Mouse (Mus musculus) neural tube, embryonic 12.5 days (tissue): Measurements from ENCODE around the gene Camta1. TPM values are rescaled to one million over a fixed set of nuclear protein-coding genes. Genes with fewer than 3 reads are reported as not detected.
A peak's percentile ranks its signal among the peaks of the same experiment; 100 is the strongest.

Source experiments
- ATAC-seq: fragments of 200-750 bp; cut with Nextera tagmentation; 2 replicates; pipeline ENCODE4 v1.8.0; 2017; ENCODE audit warnings: low read depth, mild to moderate bottlenecking, moderate TSS enrichment, moderate library complexity; ENCODE audit not compliant: low FRiP score
- H3K27ac ChIP-seq: fragments of 300-500 bp; sonication (generic); 2 replicates; pipeline ENCODE4 v1.5.1; 2016
- H3K27me3 ChIP-seq: fragments of 300-500 bp; sonication (generic); replicated peaks from 2 replicates; pipeline ENCODE4 v1.6.1; 2016; ENCODE audit warnings: mild to moderate bottlenecking
- H3K36me3 ChIP-seq: fragments of 300-500 bp; sonication (generic); 2 replicates; pipeline ENCODE4 v1.6.1; 2016; ENCODE audit warnings: mild to moderate bottlenecking
- H3K4me1 ChIP-seq: fragments of 300-500 bp; sonication (generic); 2 replicates; pipeline ENCODE4 v1.6.1; 2016
- H3K4me2 ChIP-seq: fragments of 300-500 bp; sonication (generic); replicated peaks from 2 replicates; pipeline ENCODE4 v1.6.1; 2016; ENCODE audit warnings: mild to moderate bottlenecking
- H3K4me3 ChIP-seq: fragments of 300-500 bp; sonication (generic); 2 replicates; pipeline ENCODE4 v1.5.1; 2016
- H3K9ac ChIP-seq: fragments of 300-500 bp; sonication (generic); 2 replicates; pipeline ENCODE4 v1.6.1; 2016; ENCODE audit warnings: mild to moderate bottlenecking
- H3K9me3 ChIP-seq: fragments of 300-500 bp; sonication (generic); 2 replicates; pipeline ENCODE4 v1.6.1; 2016; ENCODE audit warnings: mild to moderate bottlenecking
- WGBS: fragments of 180-500 bp; shearing (Covaris S2); methylation state at CpG from one replicate; pipeline ENCODE4 v1.1.7; 2016; 5-methylcytosine and 5-hydroxymethylcytosine counted together
- polyA plus RNA-seq: library from polyadenylated mRNA; unstranded; fragments of >200 nt; fragmentation: Nextera tagmentation; extraction: Ambion mirVana; gene quantifications from 2 replicates; pipeline ENCODE4 v1.2.1, GENCODE M21; 2016

Camta1 gene
- polyA plus RNA-seq, 1 experiment from 2014 or later: 164 TPM

DNA sequence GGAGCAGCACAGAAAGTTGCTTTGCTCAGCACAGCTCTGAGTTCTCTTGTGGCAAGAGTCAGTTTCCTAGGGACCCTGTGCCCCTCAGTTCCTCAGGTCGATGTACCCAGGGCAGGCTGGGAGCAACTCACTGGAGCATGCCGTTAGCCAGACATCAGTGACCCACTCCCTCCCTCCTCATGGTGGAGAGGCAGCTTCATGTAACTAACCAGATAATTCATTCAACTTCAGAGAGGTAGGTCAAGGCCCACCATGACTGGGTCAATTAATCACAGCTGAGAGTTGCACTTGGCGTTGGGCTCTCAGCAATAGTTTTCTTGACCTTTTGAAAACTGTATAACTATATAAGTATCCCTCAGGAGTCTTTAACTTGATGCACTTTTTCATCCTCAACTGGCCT, 624.2 kb downstream of the Camta1 start:
- H3K4me3 ChIP-seq: no peak overlapping the region
- no peaks in the 10 kb centered on the region for H3K36me3 ChIP-seq
- H3K4me1 ChIP-seq: peaks cover 10% of the 10 kb centered on the region
- WGBS: 73% methylated on average over 3 of the region's 3 CpGs
- H3K4me2 ChIP-seq: no peak overlapping the region
- H3K9me3 ChIP-seq: peaks cover 5% of the 10 kb centered on the region
- H3K9ac ChIP-seq: no peak overlapping the region
- H3K27ac ChIP-seq: no peak overlapping the region
- ATAC-seq: no peak
- peaks cover 5% of the 10 kb centered on the region; the same call in 1 of the 2 replicates for H3K27me3 ChIP-seq

DNA sequence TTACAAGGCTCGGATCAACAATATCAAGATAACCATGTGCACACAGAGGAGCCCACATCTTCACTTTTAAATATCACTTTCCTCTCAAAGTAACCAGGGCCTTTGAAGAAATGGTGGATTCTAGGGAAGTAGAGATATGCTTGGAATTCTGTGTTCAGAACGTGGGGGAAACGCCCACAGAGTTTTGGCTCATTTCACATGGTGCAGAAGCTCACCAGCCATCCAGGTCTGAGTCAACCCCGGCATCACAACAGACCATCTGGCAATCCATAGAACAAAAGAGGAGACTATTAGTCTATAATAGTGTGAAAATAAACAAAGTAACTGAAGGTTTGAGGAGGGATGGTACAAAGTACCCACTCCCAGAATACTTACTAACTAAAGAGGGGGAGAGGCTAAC, 626.7 kb downstream of the Camta1 start:
- Histone ChIP-seq H3K9me3 (no peaks in the 10 kb centered on the region), H3K27me3 (no peaks in the 10 kb centered on the region), H3K4me1 (no peaks in the 10 kb centered on the region), H3K9ac (no peak overlapping the region), H3K27ac (no peak overlapping the region), H3K36me3 (no peaks in the 10 kb centered on the region), H3K4me2 (no peak overlapping the region), H3K4me3 (no peak overlapping the region)
- WGBS: 86% methylated on average over 4 of the region's 4 CpGs
- ATAC-seq: no peak

DNA sequence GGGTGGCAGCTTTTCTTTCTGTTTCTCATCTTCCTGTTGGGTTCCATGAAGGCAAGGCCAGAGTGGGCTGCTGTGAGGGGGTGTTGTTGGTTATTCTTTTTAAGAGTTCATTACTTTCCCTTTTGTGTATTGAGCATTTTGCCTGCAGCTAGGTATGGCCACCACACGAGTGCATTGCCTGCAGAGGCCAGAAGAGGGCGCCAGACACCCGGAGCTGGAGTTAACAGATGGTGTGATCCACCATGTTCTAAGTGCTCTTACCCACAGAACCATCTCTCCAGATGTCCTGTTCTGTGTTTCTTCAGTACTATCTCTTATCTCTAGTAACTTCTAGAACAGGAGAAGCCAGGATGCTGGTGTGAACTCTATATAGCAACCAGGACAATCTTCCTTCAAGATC, 629.6 kb downstream of the Camta1 start:
- Histone ChIP-seq H3K27ac (no peak overlapping the region), H3K9me3 (no peaks in the 10 kb centered on the region), H3K4me3 (no peak overlapping the region), H3K27me3 (no peaks in the 10 kb centered on the region), H3K4me1 (peaks cover 6% of the 10 kb centered on the region), H3K36me3 (no peaks in the 10 kb centered on the region), H3K4me2 (no peak overlapping the region), H3K9ac (no peak overlapping the region)
- no peak for ATAC-seq
- 78% methylated on average over 3 of the region's 3 CpGs for WGBS

DNA sequence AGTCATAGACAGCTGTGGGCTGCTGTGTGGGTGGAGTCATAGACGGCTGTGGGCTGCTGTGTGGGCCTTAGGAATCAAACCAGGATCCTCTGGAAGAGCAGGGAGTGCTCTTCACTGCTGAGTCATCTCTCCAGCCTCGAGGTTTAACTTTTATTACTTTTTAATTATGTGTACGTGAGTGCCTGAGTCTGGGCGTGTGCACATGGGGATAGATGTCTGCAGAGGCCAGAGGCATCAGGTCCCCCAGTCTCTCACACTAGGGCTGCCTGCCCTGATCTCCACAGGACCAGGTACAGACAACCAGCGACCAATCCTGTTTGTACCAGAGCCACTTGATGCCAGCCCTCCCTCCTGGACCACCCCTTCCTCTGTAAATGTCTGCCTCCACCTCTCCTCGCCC, 632.6 kb downstream of the Camta1 start:
- Histone ChIP-seq H3K27me3 (peaks cover 4% of the 10 kb centered on the region; the same call in 1 of the 2 replicates), H3K9ac (no peak overlapping the region), H3K4me1 (peaks cover 20% of the 10 kb centered on the region), H3K4me2 (no peak overlapping the region), H3K36me3 (no peaks in the 10 kb centered on the region), H3K27ac (no peak overlapping the region), H3K9me3 (no peaks in the 10 kb centered on the region), H3K4me3 (no peak overlapping the region)
- 58% methylated on average over 6 of the region's 6 CpGs for WGBS
- ATAC-seq: no peak

DNA sequence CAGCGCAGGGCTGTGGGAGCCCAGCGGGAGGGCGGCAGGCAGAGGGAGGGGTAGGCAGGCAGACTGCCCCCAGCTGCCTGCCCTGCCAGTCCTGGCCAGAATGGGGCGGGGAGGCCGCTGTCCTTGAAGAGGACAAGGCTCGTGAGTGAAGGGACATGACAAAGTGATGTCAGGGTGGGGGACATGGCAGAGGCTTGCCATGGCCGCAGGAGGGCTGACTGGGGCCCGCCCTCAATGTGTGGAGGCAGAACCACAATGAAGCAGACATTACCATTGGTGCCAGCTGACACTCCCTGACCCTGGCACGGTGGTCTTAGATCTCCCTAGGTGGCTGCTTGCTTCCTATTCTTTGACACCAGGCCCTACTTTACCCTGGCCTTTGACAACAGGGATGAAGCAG, 635.2 kb downstream of the Camta1 start:
- 8% methylated on average over 9 of the region's 9 CpGs for WGBS
- no peaks in the 10 kb centered on the region for H3K9me3 ChIP-seq
- H3K27me3 ChIP-seq: peaks cover 7% of the 10 kb centered on the region; the same call in 1 of the 2 replicates
- ATAC-seq: peak; percentile 38; the same call in 1 of the 2 replicates
- H3K27ac ChIP-seq: no peak overlapping the region
- H3K36me3 ChIP-seq: no peaks in the 10 kb centered on the region
- H3K4me1 ChIP-seq: peaks cover 29% of the 10 kb centered on the region
- no peak overlapping the region for H3K9ac ChIP-seq
- no peak overlapping the region for H3K4me3 ChIP-seq
- no peak overlapping the region for H3K4me2 ChIP-seq

DNA sequence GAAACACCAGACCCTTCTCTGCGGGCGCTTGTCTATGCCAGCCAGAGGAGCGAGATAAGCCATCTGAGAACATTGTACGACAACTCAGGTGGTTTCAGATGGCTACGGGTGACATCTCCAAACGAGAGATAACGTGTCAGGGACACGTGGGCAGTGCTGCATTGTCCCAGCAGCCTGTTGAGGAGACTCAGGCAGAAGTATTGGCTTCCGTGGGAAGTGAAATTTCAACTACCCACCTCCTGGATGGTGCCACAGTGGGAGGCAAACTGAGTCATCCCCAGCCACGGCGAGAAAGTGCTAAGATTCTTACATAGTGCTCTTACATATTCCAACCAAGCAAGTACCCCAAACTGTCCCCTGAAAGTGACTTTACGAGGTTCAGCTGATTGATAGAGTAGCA, 637.7 kb downstream of the Camta1 start:
- H3K4me2 ChIP-seq: no peak overlapping the region
- ATAC-seq: no peak
- no peak overlapping the region for H3K4me3 ChIP-seq
- H3K36me3 ChIP-seq: no peaks in the 10 kb centered on the region
- peaks cover 7% of the 10 kb centered on the region; the same call in 1 of the 2 replicates for H3K27me3 ChIP-seq
- H3K9me3 ChIP-seq: no peaks in the 10 kb centered on the region
- H3K4me1 ChIP-seq: peaks cover 29% of the 10 kb centered on the region
- H3K9ac ChIP-seq: no peak overlapping the region
- 84% methylated on average over 12 of the region's 12 CpGs for WGBS
- H3K27ac ChIP-seq: no peak overlapping the region

DNA sequence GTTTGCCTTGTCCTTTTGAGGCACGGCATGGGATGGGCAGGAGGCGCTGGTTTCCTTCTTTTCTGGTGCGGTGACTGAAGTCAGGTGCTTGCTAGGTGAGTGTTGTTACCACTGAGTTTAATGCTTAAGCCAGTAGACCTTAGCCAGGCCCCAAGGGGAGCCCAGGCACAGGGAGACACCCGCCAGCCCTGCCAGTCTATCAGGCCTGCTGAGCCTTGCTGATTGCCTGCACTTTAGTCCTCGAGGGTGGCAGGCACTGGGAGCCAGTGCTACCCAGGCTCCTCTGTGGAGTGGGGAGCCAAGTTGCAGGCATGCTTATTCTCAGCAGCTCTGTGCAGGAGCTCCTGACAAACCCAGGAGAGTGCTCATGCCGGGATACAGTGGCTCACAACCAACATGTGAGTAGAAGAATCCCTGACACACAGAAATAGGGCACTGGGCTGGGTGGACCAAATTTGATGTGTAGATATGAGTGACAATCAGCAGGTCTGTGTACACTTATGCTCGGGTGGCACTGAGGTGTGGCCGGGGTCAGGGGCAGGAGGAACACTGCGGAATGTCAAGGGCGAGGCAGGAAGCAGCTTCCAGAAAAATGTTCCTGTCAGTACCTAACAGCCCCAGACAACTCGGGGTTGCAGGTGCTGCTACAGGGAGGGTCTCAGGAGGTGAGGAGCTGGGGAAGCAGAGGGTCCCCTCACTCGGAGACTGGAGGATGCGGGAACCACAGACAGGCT, 638.2 kb downstream of the Camta1 start:
- Histone ChIP-seq H3K27me3 (peaks cover 8% of the 10 kb centered on the region; the same call in 1 of the 2 replicates), H3K4me3 (no peak overlapping the region), H3K4me1 (peaks cover 29% of the 10 kb centered on the region), H3K9me3 (no peaks in the 10 kb centered on the region), H3K4me2 (no peak overlapping the region), H3K9ac (no peak overlapping the region), H3K27ac (no peak overlapping the region), H3K36me3 (no peaks in the 10 kb centered on the region)
- ATAC-seq: no peak
- WGBS: 76% methylated on average over 13 of the region's 13 CpGs

DNA sequence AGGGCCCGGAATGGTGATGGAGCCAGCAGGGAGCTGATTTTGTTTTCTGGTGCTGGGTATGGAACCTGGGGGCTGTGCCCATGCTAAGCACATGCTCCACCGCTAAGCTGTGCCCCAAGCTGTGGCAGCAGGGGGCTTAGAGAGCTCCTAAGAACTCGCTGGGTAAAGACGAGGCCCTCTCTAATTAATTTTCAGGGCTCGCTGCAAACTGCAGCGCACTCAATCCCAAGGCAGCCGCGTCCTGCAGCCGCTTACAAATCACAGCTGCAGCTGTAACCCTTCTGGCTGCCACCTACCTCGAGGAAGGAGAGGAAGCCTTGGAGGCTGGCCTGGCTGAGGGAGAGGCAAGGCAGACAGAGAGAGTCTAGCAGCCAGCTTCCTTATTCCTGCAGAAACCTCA, 639.0 kb downstream of the Camta1 start:
- H3K27me3 ChIP-seq: peaks cover 10% of the 10 kb centered on the region; the same call in 1 of the 2 replicates
- H3K36me3 ChIP-seq: no peaks in the 10 kb centered on the region
- H3K9me3 ChIP-seq: no peaks in the 10 kb centered on the region
- H3K4me3 ChIP-seq: no peak overlapping the region
- no peak overlapping the region for H3K9ac ChIP-seq
- H3K27ac ChIP-seq: no peak overlapping the region
- H3K4me2 ChIP-seq: 0 out of 2 replicates have a peak overlapping the region, but pooled peaks have one; percentile 1
- peaks cover 29% of the 10 kb centered on the region for H3K4me1 ChIP-seq
- ATAC-seq: peak; percentile 32; the same call in 1 of the 2 replicates
- 12% methylated on average over 10 of the region's 10 CpGs for WGBS

DNA sequence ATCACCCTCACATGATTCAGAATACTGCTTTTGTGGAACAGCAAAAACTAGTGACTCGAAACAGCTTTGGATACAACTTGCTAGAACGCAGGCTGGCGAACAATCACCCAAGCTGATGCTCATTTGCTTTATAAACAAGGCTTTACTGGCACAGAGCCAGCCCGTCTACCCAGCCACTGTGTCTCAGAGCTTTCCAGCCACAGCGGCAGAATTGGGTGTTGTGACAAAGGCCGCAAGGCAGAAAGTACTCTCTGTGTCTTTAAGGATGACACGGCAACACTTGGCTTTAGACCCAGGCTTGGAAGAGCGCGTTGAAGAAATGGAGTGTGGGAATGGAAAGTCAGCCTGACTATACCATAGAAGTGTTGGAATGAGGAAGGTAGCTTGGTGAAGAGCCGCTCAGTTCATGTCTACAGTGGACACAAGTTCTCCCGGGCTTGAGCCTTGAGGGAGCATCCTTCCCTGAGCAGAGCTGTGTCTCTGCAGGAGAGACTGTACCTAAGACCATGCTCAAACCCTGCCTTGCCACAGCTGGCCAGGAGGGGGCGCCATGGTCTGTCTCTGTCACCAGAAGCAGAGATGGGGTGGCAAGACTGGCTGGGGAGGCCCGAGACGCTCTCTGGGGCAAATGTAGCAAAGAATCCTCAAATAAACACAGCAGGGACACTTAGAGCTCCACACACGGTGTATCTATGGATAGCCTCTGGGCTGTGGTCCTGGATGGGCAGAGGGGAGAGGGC, 645.0 kb downstream of the Camta1 start:
- Histone ChIP-seq H3K4me3 (no peak overlapping the region), H3K27ac (no peak overlapping the region), H3K36me3 (no peaks in the 10 kb centered on the region), H3K4me2 (peak overlapping the region; percentile 9; the same call in 1 of the 2 replicates), H3K4me1 (peaks cover 17% of the 10 kb centered on the region), H3K9ac (no peak overlapping the region), H3K27me3 (0 out of 2 replicates have a peak, but pooled peaks cover 3% of the 10 kb centered on the region), H3K9me3 (no peaks in the 10 kb centered on the region)
- ATAC-seq: no peak
- WGBS: 73% methylated on average over 15 of the region's 15 CpGs

DNA sequence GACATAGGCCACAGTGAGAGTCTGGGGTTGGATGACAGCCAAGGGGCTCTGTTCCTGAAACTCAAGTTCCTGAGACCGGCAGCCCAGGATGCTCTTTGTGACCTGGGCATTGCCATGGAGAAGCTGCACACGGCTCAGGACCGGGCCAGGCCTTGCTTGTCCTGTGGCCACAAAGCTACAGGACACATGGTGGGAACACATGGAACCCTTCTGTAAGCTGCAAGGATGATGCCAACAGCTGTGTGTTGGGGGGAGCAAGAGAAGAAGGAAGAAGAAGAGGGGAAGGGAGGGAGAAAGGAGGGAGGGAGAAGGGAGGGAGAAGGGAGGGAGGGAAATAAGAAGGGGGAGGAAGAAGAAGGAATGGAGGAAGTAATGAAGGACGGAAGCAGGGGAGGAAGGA, 645.8 kb downstream of the Camta1 start:
- 0 out of 2 replicates have a peak, but pooled peaks cover 3% of the 10 kb centered on the region for H3K27me3 ChIP-seq
- H3K4me1 ChIP-seq: peaks cover 17% of the 10 kb centered on the region
- no peak overlapping the region for H3K9ac ChIP-seq
- H3K4me2 ChIP-seq: no peak overlapping the region
- no peaks in the 10 kb centered on the region for H3K9me3 ChIP-seq
- H3K4me3 ChIP-seq: no peak overlapping the region
- no peak overlapping the region for H3K27ac ChIP-seq
- ATAC-seq: no peak
- no peaks in the 10 kb centered on the region for H3K36me3 ChIP-seq
- WGBS: 65% methylated on average over 4 of the region's 4 CpGs

DNA sequence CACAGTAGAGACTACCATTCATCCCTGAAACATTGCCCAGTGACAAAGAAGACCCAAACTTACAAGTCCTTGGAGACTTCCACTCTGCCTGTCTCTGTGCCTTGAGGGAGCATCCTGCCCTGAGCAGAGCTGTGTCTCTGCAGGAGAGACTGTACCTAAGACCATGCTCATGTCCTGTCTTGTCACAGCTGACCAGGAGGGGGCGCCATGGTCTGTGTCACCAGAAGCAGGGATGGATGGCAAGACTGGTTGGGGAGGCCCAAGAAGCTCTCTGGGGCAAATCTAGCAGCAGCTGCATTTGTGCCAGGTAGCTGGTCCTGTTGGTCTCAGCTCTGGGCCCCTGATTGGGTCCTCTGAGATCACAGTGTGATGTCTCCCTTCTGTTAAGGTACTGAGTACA, 646.5 kb downstream of the Camta1 start:
- Histone ChIP-seq H3K4me1 (peaks cover 17% of the 10 kb centered on the region), H3K27me3 (0 out of 2 replicates have a peak, but pooled peaks cover 3% of the 10 kb centered on the region), H3K27ac (no peak overlapping the region), H3K9ac (no peak overlapping the region), H3K9me3 (no peaks in the 10 kb centered on the region), H3K4me2 (no peak overlapping the region), H3K36me3 (no peaks in the 10 kb centered on the region), H3K4me3 (no peak overlapping the region)
- 38% methylated on average over 1 of the region's 1 CpGs for WGBS
- ATAC-seq: no peak

DNA sequence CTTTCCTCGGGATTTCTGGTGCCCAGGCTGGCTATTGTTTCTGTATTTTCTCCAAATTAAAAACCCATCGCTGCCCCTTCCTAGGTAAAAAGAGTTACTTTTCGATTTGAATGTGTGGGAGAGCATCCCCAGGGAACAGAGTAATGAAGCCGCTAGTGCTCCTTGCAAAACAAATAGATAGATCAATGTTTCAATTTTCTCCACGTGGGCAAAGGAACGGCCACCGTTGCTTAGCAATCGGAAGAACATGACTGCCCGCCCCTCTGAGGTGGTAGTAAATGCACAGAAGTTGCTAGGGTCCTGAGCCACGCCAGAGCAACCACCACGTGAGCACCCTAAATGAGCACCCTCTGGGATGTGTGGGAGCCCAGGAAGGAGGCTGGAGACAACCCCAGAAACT, 648.2 kb downstream of the Camta1 start:
- WGBS: 58% methylated on average over 11 of the region's 11 CpGs

More for the DNA sequence above, 648.2 kb downstream of the Camta1 start:
- Histone ChIP-seq H3K9me3 (no peaks in the 10 kb centered on the region), H3K4me1 (peaks cover 17% of the 10 kb centered on the region), H3K36me3 (no peaks in the 10 kb centered on the region), H3K4me3 (no peak overlapping the region), H3K27me3 (0 out of 2 replicates have a peak, but pooled peaks cover 2% of the 10 kb centered on the region), H3K4me2 (no peak overlapping the region), H3K9ac (no peak overlapping the region), H3K27ac (no peak overlapping the region)
- ATAC-seq: no peak
